Mouse (Mus musculus): ENCODE results near the gene Ftcd.

The Ftcd gene

GRCm38 (mm10) chr10:76575374-76575773, at the start of gene Ftcd:
TSS of gene Ftcd (plus strand) at chr10:76575648.
- DNase-seq, result peak; percentile 20

DNA sequence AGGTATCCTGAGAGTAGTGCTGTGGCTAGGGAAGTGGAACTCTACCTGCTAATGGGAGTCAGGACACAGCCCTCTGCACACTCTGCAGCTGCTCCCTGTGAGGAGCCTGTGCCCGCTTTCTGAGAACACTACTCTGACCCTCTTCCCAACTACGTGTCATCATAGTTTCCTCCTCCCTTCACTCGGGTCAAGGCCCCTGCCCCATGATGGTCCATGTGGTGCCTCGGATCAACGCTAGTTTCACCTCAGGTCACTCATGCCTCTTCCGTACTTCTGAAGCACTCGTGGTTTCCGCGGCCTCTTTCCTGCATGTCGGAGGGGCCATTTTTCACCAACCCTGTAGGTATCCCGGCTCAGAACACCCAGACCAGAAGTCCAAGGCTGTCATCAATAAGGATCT, 44.5 kb upstream of the Ftcd start:
- no peak for DNase-seq

- peak; percentile 97 for DNase-seq
These were observed 44.1 kb upstream of the Ftcd start, which contains the start of gene Lss for GRCm38 (mm10) chr10:76531375-76531774. TSS of gene Lss (plus strand) at chr10:76531588.

- DNase-seq, result no peak
These were observed 43.6 kb upstream of the Ftcd start for GRCm38 (mm10) chr10:76531828-76532227.

GRCm38 (mm10) chr10:76535526-76535925, 39.9 kb upstream of the Ftcd start:
- DNase-seq, result no peak

GRCm38 (mm10) chr10:76537619-76538018, 37.8 kb upstream of the Ftcd start:
- peak; percentile 33 for DNase-seq

- DNase-seq, result no peak
These were observed 33.9 kb upstream of the Ftcd start for GRCm38 (mm10) chr10:76541336-76542085.

DNA sequence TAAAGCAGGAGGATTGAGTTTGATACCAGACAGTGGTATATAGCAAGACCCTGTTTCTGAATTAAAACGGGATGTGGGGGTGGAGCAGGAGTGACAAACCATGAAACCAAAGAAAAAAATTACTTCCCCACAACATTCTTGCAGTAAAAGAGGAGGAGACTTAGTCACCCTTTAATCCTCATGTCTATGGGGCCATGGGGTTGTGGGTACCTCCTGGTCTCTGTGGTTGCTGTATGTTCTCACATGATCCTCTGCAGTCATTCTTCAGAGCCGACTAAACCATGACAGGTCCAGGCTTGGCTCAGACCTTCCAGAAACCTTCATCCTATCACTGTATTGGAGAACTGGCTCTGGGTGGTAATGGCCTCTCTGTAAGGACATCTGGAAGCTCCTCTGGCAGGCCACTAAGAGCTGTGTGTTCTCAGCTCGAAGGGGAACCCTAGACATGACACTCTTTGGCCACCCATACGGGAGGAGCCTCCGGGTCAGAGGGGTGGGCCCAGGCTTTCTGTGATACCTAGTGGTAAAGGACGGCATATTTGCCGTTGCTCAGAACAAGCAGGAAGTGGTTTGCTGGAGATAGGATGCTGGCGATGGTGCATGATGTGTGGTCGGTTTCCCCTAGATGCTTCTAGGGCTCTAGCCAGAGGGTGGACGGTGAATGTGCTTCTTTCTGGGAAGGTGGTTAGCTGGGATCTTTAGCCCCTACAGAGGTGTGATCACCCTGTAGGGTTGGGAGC, 32.6 kb upstream of the Ftcd start:
- DNase-seq, result no peak

- DNase-seq, result peak; percentile 47
These were observed 28.9 kb upstream of the Ftcd start for GRCm38 (mm10) chr10:76546566-76546965.

DNA sequence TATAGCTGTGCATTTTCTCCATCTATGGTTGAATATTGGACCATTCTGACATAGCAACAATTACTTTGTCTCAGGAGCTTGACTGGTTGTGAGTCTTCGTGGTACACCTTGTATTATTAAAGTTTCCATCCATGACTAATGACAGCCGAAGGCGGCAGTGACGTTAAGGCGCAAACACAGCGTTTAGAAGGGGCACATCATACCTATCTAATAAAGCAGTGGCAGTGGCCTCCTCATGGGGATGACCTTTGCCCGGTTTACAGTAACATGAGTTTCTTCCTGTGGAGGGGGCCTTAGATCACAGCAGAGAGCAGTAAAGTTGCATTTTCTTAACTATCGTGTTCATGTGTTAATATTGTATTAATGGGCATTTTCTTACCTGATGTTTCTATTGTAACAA, 27.2 kb upstream of the Ftcd start:
- DNase-seq, result no peak

GRCm38 (mm10) chr10:76550458-76550857, 25.0 kb upstream of the Ftcd start:
- DNase-seq, result peak; percentile 31

DNA sequence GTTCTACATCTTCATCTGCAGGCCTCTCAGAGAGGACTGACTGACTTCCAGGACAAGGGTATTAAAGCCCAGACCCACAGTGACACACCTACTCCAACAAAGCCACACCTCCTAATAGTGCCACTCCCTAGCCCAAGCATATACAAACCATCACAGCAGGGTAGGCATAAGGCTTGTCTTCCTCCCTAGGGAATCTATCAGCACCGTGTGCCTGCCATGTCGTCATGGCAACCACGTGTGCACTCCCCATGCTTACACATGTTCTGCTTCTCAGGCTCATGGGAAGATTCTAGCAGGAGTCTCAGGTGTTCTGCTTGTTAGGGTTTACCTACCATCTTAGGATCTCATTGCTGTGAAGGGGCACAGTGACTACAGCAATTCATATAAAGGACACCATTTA, 23.9 kb upstream of the Ftcd start:
- no peak for DNase-seq

DNA sequence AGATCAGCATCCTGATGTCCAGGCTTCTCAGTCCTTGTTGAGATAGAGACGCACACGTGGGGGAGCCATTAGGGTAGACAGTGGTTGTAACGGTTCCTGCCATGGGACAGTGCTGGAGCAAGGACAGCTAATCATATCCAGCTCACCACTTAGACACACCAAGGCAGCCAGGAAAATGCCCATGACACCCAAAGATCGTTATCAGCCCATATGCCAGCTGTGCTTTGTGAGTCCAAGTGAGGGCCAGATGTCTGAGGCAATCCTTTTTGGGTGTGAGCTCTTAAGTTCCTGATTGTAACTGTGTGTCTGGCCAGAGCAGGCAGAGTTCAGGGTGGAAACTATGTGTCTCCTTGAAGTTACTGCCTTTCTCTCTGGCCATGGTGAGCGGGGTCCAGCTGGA, 21.4 kb upstream of the Ftcd start:
- DNase-seq, result no peak

- DNase-seq, result no peak
These were observed 13.5 kb upstream of the Ftcd start, which contains the start of gene Spatc1l for GRCm38 (mm10) chr10:76561972-76562371. TSS of gene Spatc1l (plus strand) at chr10:76562272.

GRCm38 (mm10) chr10:76569996-76570685, 5.3 kb upstream of the Ftcd start:
- DNase-seq, result no peak

DNA sequence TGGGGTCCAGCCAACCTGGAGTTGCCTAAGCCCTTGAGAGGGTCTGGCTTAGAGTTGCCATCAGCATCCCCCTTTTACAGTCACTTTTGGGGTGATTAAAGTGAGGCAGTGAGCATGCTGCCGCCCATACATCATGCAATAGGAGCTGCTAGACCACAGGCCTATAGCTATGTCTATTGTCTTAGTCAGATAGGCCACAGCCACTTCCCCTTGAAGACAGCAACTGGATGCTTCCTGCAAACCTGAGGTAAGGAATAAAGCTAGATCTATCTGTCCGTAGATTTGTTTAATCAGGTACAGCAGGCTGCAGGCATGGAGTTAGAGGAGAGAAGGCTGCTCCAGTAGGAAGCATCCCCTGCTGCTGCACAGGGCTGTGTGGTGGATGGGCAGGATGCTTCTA, 4.4 kb upstream of the Ftcd start:
- no peak for DNase-seq

DNA sequence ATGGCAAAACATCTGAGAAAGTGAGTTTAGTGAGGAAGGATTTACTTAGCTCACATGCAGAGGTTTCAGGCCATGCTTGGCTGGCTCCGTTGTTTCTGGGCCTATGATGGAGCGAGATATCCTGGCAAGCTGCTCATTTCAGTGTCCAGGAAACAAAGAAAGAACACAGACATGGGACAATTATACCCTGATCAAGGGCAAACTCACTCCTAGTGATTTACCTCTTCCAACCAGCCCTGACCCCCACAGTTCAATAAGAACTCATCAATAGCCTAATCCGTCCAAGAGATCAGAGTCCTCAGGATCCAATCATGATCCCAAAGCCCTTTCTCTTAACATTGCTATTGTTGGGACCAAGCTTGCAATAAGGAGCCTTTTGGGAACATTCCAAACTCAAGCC, 3.3 kb upstream of the Ftcd start:
- no peak for DNase-seq

- no peak for DNase-seq
These were observed 1.5 kb downstream of the Ftcd start for GRCm38 (mm10) chr10:76576920-76577319.

DNA sequence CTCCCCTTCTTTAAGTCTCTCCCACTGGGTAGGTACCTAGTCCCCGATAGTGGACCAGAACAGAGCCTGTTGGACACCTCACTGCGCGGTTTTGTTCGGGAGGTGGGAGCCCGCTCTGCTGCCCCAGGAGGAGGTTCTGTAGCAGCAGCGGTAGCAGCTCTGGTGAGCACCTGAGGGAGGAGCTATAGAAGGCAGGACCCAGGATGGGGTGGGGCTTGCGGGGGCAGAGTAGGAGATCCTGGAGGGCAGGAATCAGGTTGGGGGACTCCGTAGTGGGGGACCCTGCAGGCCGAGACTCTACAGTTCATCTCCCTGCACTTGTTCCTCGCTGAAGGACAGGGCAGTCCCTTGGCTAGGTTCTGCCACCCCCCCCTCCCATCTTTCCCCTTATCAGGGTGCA, 8.7 kb downstream of the Ftcd start:
- DNase-seq, result no peak

DNA sequence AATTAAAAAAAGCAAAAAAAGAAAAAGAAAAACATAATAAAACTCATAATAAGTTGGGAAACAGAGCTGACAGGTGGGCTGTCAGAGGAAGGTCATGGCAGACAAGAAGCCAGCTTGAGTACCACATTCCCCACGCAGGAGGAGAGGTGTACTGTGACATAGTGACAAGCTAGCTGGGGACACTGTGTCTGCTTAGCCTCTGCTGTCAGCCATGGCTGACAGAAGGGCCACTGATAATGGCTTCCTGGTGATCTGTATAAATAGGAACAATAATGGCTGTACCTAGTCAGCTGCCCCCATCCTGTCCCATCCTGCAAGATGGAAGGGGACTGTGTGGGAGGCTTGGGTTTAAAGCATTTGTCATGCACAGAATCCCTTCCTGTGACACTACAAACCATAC, 10.7 kb downstream of the Ftcd start:
- no peak for DNase-seq

GRCm38 (mm10) chr10:76590197-76590596, 14.7 kb downstream of the Ftcd start:
- no peak for DNase-seq

DNA sequence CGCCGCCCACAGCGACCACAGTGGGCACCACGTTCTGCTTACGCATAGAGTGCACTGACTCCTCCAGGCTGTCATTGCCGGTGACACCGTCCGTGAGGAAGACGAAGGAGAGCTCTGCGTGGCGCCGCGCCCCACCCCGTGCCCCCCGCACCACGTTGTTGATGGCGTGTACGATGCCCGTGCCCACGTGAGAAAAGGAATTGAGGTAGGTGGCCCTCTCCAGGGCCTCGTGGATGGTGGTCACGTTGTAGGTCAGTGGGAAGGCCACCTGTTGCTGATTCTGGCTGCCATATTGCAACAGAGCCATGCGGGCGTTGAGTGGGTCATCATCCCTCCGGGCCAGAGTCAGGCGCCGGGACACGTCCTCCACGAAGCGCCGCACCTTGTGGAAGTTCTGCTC, 20.9 kb downstream of the Ftcd start:
- DNase-seq, result no peak

- DNase-seq, result no peak
These were observed 27.2 kb downstream of the Ftcd start for GRCm38 (mm10) chr10:76602690-76603089.

- no peak for DNase-seq
These were observed 37.0 kb downstream of the Ftcd start for GRCm38 (mm10) chr10:76612473-76612872.

All from kidney, postnatal 10 days (tissue).